Mouse (Mus musculus): Measurements from ENCODE around the gene Ppig. TPM values are rescaled to one million over a fixed set of nuclear protein-coding genes. Genes with fewer than 3 reads are reported as not detected.

The Ppig gene
- polyA plus RNA-seq (2015; fragmentation: Nextera tagmentation; extraction: Ambion mirVana) = 111 and 131 TPM in 2 replicates

GRCm38 (mm10) chr2:69722273-69722649 is at the start of gene Ppig:
Gene Ppig, plus strand, starts transcription at chr2:69722545.

GRCm38 (mm10) chr2:69712981-69713625 is 9.2 kb upstream of the Ppig start, which contains the start of gene Fastkd1:
Gene Fastkd1, minus strand, starts transcription at chr2:69713516.

GRCm38 (mm10) chr2:69789429-69790069 is 67.2 kb downstream of the Ppig start, which contains the start of the genes Ccdc173 and Phospho2:
Gene Ccdc173, minus strand, starts transcription at chr2:69789575.
Gene Phospho2, plus strand, starts transcription at chr2:69789623.

Other genes starting within 250 kb of the Ppig start
- gene Lrp2, start 136.5 kb upstream of the Ppig start, polyA plus RNA-seq (2015; fragmentation: Nextera tagmentation; extraction: Ambion mirVana) = 0.27 and 0.32 TPM in 2 replicates
- gene Bbs5, start 75.4 kb upstream of the Ppig start, polyA plus RNA-seq (2015; fragmentation: Nextera tagmentation; extraction: Ambion mirVana) = 27.0 and 35.7 TPM in 2 replicates
- gene Klhl41, start 52.4 kb upstream of the Ppig start, polyA plus RNA-seq (2015; fragmentation: Nextera tagmentation; extraction: Ambion mirVana) = 0.21 TPM in 1 of 2 replicates, not detected in the other
- gene Fastkd1, start 9.0 kb upstream of the Ppig start, polyA plus RNA-seq (2015; fragmentation: Nextera tagmentation; extraction: Ambion mirVana) = 12.5 and 13.2 TPM in 2 replicates
- 2.2 and 2.8 TPM in 2 replicates for gene Ccdc173, start 67.0 kb downstream of the Ppig start, polyA plus RNA-seq (2015; fragmentation: Nextera tagmentation; extraction: Ambion mirVana)
- gene Phospho2, start 67.1 kb downstream of the Ppig start, polyA plus RNA-seq (2015; fragmentation: Nextera tagmentation; extraction: Ambion mirVana) = 27.9 and 31.7 TPM in 2 replicates
- 81.1 and 90.5 TPM in 2 replicates for gene Klhl23, start 99.4 kb downstream of the Ppig start, polyA plus RNA-seq (2015; fragmentation: Nextera tagmentation; extraction: Ambion mirVana)
- 246 and 267 TPM in 2 replicates for gene Ssb, start 139.0 kb downstream of the Ppig start, polyA plus RNA-seq (2015; fragmentation: Nextera tagmentation; extraction: Ambion mirVana)
- gene Mettl5, start 163.1 kb downstream of the Ppig start, polyA plus RNA-seq (2015; fragmentation: Nextera tagmentation; extraction: Ambion mirVana) = 35.0 and 36.2 TPM in 2 replicates
- 15.2 and 16.7 TPM in 2 replicates for gene Ubr3, start 174.7 kb downstream of the Ppig start, polyA plus RNA-seq (2015; fragmentation: Nextera tagmentation; extraction: Ambion mirVana)

Data from neural tube, postnatal 0 days (tissue).